Mouse (Mus musculus): ENCODE measurements around the gene Neu1.
A peak's percentile ranks its signal among the peaks of the same experiment; 100 is the strongest.
"Not testable (repeated sequence)": the region's sequence is repeated elsewhere in the genome, so short reads cannot be mapped to it uniquely, and the experiment has no call there.

Neu1 gene

GRCm38 (mm10) chr17:34948721-34949552 is 17.9 kb downstream of the Neu1 start:
- not testable (repeated sequence) for DNase-seq (ENCODE audit: low spot score)

GRCm38 (mm10) chr17:34949553-34949969 is 18.5 kb downstream of the Neu1 start:
- DNase-seq (ENCODE audit: low spot score), result no peak

- no peak for DNase-seq (ENCODE audit: low spot score)
These were observed 19.7 kb downstream of the Neu1 start for GRCm38 (mm10) chr17:34950514-34951455.

GRCm38 (mm10) chr17:34951636-34952377 is 20.8 kb downstream of the Neu1 start:
- no peak for DNase-seq (ENCODE audit: low spot score)

GRCm38 (mm10) chr17:34952378-34953040 is 21.5 kb downstream of the Neu1 start:
- DNase-seq (ENCODE audit: low spot score), result peak; percentile 55

- no peak for DNase-seq (ENCODE audit: low spot score)
These were observed 22.2 kb downstream of the Neu1 start for GRCm38 (mm10) chr17:34953258-34953657.

GRCm38 (mm10) chr17:34953904-34954303 is 22.9 kb downstream of the Neu1 start:
- no peak for DNase-seq (ENCODE audit: low spot score)

- DNase-seq (ENCODE audit: low spot score), result no peak
These were observed 23.8 kb downstream of the Neu1 start for GRCm38 (mm10) chr17:34954831-34955230.

GRCm38 (mm10) chr17:34955884-34956283 is 24.8 kb downstream of the Neu1 start:
- DNase-seq (ENCODE audit: low spot score), result no peak

- DNase-seq (ENCODE audit: low spot score), result no peak
These were observed 25.3 kb downstream of the Neu1 start for GRCm38 (mm10) chr17:34956340-34956739.

- not testable (repeated sequence) for DNase-seq (ENCODE audit: low spot score)
These were observed 26.2 kb downstream of the Neu1 start for GRCm38 (mm10) chr17:34957291-34957690.

GRCm38 (mm10) chr17:34957966-34958365 is 26.9 kb downstream of the Neu1 start:
- DNase-seq (ENCODE audit: low spot score), result not testable (repeated sequence)

GRCm38 (mm10) chr17:34958734-34959129 is 27.7 kb downstream of the Neu1 start:
- not testable (repeated sequence) for DNase-seq (ENCODE audit: low spot score)

- DNase-seq (ENCODE audit: low spot score), result peak; percentile 52
These were observed 28.2 kb downstream of the Neu1 start, which contains the start of gene Hspa1b for GRCm38 (mm10) chr17:34959130-34959778. Gene Hspa1b (minus strand): TSS chr17:34959238.

GRCm38 (mm10) chr17:34959881-34960515 is 28.9 kb downstream of the Neu1 start:
- DNase-seq (ENCODE audit: low spot score), result no peak

GRCm38 (mm10) chr17:34960702-34961493 is 29.8 kb downstream of the Neu1 start:
- DNase-seq (ENCODE audit: low spot score), result no peak

GRCm38 (mm10) chr17:34962125-34962524 is 31.1 kb downstream of the Neu1 start:
- no peak for DNase-seq (ENCODE audit: low spot score)

- no peak for DNase-seq (ENCODE audit: low spot score)
These were observed 31.8 kb downstream of the Neu1 start for GRCm38 (mm10) chr17:34962841-34963240.

- DNase-seq (ENCODE audit: low spot score), result no peak
These were observed 33.6 kb downstream of the Neu1 start for GRCm38 (mm10) chr17:34964640-34965049.
